Mouse (Mus musculus) testis, adult 2 months (tissue): ENCODE data around the gene Elmo1. TPM values are rescaled to one million over a fixed set of nuclear protein-coding genes. Genes with fewer than 3 reads are reported as not detected.

ENCODE experiments used
- H3K27ac ChIP-seq: fragments of 200-500 bp; 2 replicates; pipeline ENCODE4 v1.5.1; 2012; ENCODE audit warnings: low read depth, low read length; ENCODE audit not compliant: control insufficient read depth, insufficient read depth
- H3K27me3 ChIP-seq: fragments of 200-500 bp; 2 replicates; pipeline ENCODE4 v1.6.1; 2012; ENCODE audit warnings: mild to moderate bottlenecking, low read length, moderate library complexity; ENCODE audit not compliant: control insufficient read depth, insufficient read depth
- H3K36me3 ChIP-seq: fragments of 200-500 bp; 2 replicates; pipeline ENCODE4 v1.6.1; 2012; ENCODE audit warnings: mild to moderate bottlenecking, low read length; ENCODE audit not compliant: control insufficient read depth, insufficient read depth
- H3K4me1 ChIP-seq: fragments of 200-500 bp; 2 replicates; pipeline ENCODE4 v1.6.1; 2012; ENCODE audit warnings: low read length; ENCODE audit not compliant: control insufficient read depth, insufficient read depth
- H3K4me3 ChIP-seq: fragments of 200-500 bp; 2 replicates; pipeline ENCODE4 v1.5.1; 2012; ENCODE audit warnings: low read depth, mild to moderate bottlenecking, low read length, moderate library complexity, mixed read lengths; ENCODE audit not compliant: control insufficient read depth
- CTCF ChIP-seq: fragments of 200-500 bp; IDR thresholded peaks from 2 replicates; pipeline ENCODE4 v1.5.1; 2012; ENCODE audit warnings: low read depth, mild to moderate bottlenecking, inconsistent platforms, low read length, moderate library complexity; ENCODE audit not compliant: control insufficient read depth, insufficient read depth, insufficient replicate concordance
- POLR2A ChIP-seq: fragments of 200-500 bp; IDR thresholded peaks from 2 replicates; pipeline ENCODE4 v1.6.1; 2012; ENCODE audit warnings: low read depth, mild to moderate bottlenecking, inconsistent platforms, low read length, moderate library complexity; ENCODE audit not compliant: control insufficient read depth
- polyA plus RNA-seq: library from polyadenylated mRNA; depleted of rRNA; stranded (reverse); fragments of >200 nt; gene quantifications from 2 replicates; pipeline ENCODE4 v1.2.3, GENCODE M21; 2012

The Elmo1 gene
- polyA plus RNA-seq, 1 experiment = 17.9 TPM

DNA sequence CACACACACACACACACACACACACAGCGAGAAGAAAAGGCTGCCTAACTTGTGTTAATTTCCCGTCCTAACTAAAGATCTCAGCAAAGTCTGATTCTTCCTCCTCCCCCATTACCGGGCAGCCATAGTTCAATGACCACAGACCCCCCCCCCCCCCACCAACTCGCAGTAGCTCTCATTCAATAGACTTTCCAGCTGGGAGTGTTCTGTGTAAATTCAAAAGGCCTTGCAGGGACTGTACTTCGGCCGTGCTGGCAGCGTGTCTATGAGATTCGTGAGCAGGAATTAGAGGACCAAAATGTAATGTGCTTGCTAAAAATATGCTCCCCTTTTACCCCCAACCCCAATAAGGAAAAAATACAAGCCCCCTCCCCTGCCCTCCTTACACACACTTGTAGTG, 466.8 kb downstream of the Elmo1 start:
- no peaks in the 10 kb centered on the region for H3K27me3 ChIP-seq
- TF ChIP-seq POLR2A (no peak), CTCF (no peak)
- H3K4me3 ChIP-seq = no peak overlapping the region
- no peak overlapping the region for H3K27ac ChIP-seq
- no peaks in the 10 kb centered on the region for H3K4me1 ChIP-seq
- no peaks in the 10 kb centered on the region for H3K36me3 ChIP-seq

DNA sequence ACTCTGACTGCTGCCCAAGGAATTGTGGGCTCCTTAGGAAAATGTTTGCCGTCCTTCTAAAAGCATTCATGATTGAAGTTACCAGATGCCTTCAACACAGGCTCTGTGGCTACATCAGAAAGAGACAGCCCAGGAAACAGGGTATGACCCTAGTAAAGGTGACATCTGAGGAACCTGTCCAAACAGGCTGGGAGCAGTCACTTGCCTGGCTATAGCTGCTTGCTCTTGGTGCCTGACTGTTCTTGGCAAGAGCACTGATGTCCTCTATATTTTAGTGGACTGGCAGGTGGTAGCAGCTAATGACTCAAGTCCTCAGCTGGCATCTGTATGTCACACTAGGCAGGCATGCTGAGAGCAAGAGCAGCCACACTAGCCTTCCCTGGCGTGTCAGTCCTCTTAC, 468.0 kb downstream of the Elmo1 start:
- no peaks in the 10 kb centered on the region for H3K4me1 ChIP-seq
- TF ChIP-seq CTCF (no peak), POLR2A (no peak)

DNA sequence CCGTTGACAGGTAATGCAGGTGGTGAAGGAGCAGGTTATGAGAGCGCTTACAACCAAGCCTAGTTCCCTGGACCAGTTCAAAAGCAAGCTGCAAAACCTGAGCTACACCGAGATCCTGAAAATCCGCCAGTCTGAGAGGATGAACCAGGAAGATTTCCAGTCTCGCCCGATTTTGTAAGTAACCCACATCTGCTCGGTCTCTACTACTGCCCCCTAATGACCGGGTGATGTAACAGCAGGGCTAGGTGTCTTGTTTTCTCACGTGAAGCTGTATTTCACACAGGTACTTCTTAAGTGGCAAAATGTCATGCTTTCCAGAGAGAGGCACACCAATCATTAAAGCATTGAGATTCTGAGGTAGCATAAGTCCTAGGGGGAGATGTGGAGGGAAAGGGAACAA, 474.0 kb downstream of the Elmo1 start:
- Histone ChIP-seq H3K4me3 (no peak overlapping the region), H3K27me3 (no peaks in the 10 kb centered on the region), H3K4me1 (no peaks in the 10 kb centered on the region), H3K36me3 (no peaks in the 10 kb centered on the region), H3K27ac (no peak overlapping the region)
- TF ChIP-seq CTCF = no peak
- TF ChIP-seq POLR2A = no peak

More for the DNA sequence above, 468.0 kb downstream of the Elmo1 start:
- Histone ChIP-seq H3K27me3 (no peaks in the 10 kb centered on the region), H3K27ac (no peak overlapping the region), H3K4me3 (no peak overlapping the region), H3K36me3 (no peaks in the 10 kb centered on the region)

DNA sequence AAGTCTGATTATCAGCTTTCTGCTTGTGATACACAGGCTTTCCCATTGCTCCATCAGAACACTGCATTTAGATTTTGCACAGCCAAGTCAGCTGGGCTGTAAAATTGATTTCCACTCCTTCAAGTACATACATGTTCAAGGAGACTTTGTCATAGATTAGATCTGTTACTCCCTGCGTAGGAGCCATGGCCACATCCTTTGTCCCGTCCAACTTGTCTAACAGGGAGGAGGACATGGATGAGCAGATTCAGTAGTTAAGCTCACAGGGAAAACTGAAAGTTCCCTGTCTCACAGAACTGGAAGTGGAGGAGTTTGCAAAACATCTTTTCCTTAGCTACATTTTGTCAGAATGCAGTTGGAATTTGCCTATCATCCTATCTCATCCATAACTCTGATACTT, 484.8 kb downstream of the Elmo1 start:
- Histone ChIP-seq H3K4me3 (no peak overlapping the region), H3K27me3 (no peaks in the 10 kb centered on the region), H3K4me1 (no peaks in the 10 kb centered on the region), H3K27ac (no peak overlapping the region), H3K36me3 (no peaks in the 10 kb centered on the region)
- TF ChIP-seq POLR2A (no peak), CTCF (no peak)

DNA sequence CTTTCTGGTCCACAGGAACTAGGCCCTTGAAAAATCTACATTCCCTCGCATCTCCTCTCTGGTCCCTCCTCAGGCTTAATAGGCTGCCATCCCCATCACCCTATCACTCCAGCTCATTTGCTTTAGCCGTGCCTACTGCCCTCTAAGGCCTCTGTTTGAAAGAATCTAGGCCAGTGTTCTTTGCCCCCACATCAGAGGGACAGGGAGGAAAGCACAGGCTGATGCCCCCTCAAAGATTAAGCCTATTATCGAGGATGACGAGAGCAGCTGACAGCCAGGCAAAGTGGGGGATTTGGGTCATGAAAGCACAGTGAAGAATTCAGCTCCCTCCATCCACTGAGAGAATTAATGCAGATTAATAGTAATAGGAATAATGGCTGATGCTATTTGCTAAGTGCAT, 495.5 kb downstream of the Elmo1 start:
- no peak overlapping the region for H3K27ac ChIP-seq
- no peaks in the 10 kb centered on the region for H3K36me3 ChIP-seq
- no peak overlapping the region for H3K4me3 ChIP-seq
- TF ChIP-seq CTCF = no peak
- TF ChIP-seq POLR2A = no peak
- no peaks in the 10 kb centered on the region for H3K4me1 ChIP-seq
- no peaks in the 10 kb centered on the region for H3K27me3 ChIP-seq

DNA sequence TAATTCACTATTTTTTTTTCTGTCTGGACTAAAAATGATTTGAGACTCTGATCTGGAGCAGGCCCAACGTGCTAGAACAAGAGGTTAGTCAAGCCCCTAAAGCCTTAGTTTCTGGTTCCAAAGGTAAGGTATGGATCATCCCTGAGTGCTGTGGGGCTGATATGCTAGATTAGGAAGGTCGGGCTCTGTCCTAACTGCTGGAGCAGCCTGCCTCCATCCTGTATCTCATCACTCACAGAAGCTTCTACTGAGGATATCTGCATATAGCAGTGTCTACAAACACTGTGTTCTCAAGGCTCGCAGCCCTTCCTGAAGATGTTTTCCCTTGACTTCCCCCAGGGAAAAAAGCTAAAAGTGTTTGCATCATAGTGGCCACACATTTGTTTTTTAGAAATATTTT, 496.1 kb downstream of the Elmo1 start:
- no peaks in the 10 kb centered on the region for H3K36me3 ChIP-seq
- TF ChIP-seq POLR2A (no peak), CTCF (no peak)
- H3K27me3 ChIP-seq = no peaks in the 10 kb centered on the region
- H3K27ac ChIP-seq = no peak overlapping the region
- no peaks in the 10 kb centered on the region for H3K4me1 ChIP-seq
- H3K4me3 ChIP-seq = no peak overlapping the region

DNA sequence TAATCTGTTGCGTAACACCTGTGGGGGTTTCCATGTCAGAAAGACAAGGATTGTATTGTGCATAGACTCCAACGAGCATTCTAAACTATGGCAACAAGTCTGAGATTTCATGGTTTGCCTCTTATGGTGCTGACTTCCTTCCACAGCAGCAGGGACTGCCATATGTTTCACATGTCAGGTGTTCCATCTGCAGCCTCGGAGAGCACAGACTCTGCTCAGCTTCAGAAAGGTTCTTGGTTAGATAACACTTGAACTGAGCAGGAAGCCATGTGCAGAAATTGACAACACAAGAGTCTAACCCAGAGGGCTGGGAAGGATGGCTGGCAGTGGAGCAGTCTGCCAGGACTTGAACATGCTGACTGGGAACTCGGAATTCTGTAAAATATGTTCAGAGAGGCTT, 500.6 kb downstream of the Elmo1 start:
- no peak overlapping the region for H3K4me3 ChIP-seq
- TF ChIP-seq CTCF (no peak), POLR2A (no peak)
- H3K27me3 ChIP-seq = no peaks in the 10 kb centered on the region
- H3K27ac ChIP-seq = no peak overlapping the region
- H3K36me3 ChIP-seq = no peaks in the 10 kb centered on the region
- H3K4me1 ChIP-seq = no peaks in the 10 kb centered on the region

DNA sequence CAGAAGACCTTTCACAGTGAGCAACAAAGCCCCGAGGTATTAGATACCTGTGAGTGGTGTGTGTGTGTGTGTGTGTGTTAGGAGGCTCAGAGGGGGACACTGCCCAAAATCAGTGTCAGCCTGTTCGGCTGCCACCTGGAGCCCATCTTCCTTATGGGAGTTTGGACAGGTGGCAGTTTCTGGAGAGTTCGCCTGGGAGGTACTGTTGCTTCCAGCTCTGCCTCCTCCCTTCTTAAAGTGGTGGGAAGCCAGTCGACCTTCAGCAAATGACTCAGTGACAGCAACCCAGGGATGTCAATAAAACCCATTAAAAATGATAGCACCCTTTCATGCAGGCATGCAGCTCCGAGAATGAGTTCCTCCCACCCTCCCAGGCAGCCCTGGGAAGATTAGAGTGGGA, 506.9 kb downstream of the Elmo1 start:
- H3K27ac ChIP-seq = no peak overlapping the region
- H3K4me1 ChIP-seq = no peaks in the 10 kb centered on the region
- no peaks in the 10 kb centered on the region for H3K27me3 ChIP-seq
- TF ChIP-seq CTCF = no peak
- TF ChIP-seq POLR2A = no peak
- no peak overlapping the region for H3K4me3 ChIP-seq
- no peaks in the 10 kb centered on the region for H3K36me3 ChIP-seq

DNA sequence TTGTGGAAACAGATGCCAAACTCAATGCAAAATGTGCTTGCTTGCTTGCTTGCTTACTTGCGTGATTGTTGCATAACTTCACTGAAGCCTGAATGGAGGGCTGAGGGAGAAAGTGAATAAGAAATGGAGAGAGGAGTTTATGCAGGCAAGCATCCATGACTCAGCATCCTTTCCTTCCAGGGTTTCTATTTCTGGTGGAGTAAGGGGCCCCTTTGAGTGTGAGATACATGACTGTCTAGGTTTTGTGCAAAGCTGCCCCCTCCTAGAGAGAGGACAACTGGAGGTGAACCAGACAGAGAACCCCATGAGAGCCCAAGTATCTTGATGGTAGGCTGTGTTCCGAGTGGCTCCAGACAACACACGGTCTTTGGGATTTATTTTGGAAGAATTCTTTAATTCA, 508.2 kb downstream of the Elmo1 start:
- Histone ChIP-seq H3K4me3 (no peak overlapping the region), H3K36me3 (no peaks in the 10 kb centered on the region), H3K27ac (no peak overlapping the region), H3K4me1 (no peaks in the 10 kb centered on the region), H3K27me3 (no peaks in the 10 kb centered on the region)
- TF ChIP-seq POLR2A = no peak
- no peak for TF ChIP-seq CTCF
